Mouse (Mus musculus) G1E (cell line): ENCODE results near the gene Arhgap23.

Experiments used
- CTCF ChIP-seq: IDR thresholded peaks from 2 replicates; pipeline ENCODE4 v1.5.1; 2012; ENCODE audit warnings: low read depth, low read length, inconsistent platforms, mixed read lengths
- GATA1 ChIP-seq: IDR thresholded peaks from 2 replicates; pipeline ENCODE4 v1.6.1; 2012; ENCODE audit warnings: borderline replicate concordance, low read length, inconsistent platforms, mixed read lengths
- GATA2 ChIP-seq: IDR thresholded peaks from 2 replicates; pipeline ENCODE4 v1.6.1; 2012; ENCODE audit warnings: low read depth, low read length, inconsistent platforms, borderline replicate concordance
- POLR2AphosphoS5 ChIP-seq: IDR thresholded peaks from 2 replicates; pipeline ENCODE4 v1.6.1; 2012; ENCODE audit warnings: low read depth, low read length, inconsistent platforms; ENCODE audit not compliant: insufficient replicate concordance
- TAL1 ChIP-seq: conservative IDR thresholded peaks from 2 replicates; pipeline ENCODE4 v1.6.1; 2012; ENCODE audit warnings: low read depth, low read length, inconsistent platforms, mixed read lengths

- TF ChIP-seq POLR2AphosphoS5 (no peak), GATA1 (no peak), TAL1 (no peak), CTCF (no peak), GATA2 (no peak)
Measured at GRCm38 (mm10) chr11:97463991-97464390, 48.7 kb downstream of the Arhgap23 start.
